Mouse (Mus musculus) G1E (cell line): Measurements from ENCODE around the gene Eya4.

Experiments used
- CTCF ChIP-seq: IDR thresholded peaks from 2 replicates; pipeline ENCODE4 v1.5.1; 2012; ENCODE audit warnings: low read depth, low read length, inconsistent platforms, mixed read lengths
- GATA1 ChIP-seq: IDR thresholded peaks from 2 replicates; pipeline ENCODE4 v1.6.1; 2012; ENCODE audit warnings: borderline replicate concordance, low read length, inconsistent platforms, mixed read lengths
- POLR2AphosphoS5 ChIP-seq: IDR thresholded peaks from 2 replicates; pipeline ENCODE4 v1.6.1; 2012; ENCODE audit warnings: low read depth, low read length, inconsistent platforms; ENCODE audit not compliant: insufficient replicate concordance
- TAL1 ChIP-seq: conservative IDR thresholded peaks from 2 replicates; pipeline ENCODE4 v1.6.1; 2012; ENCODE audit warnings: low read depth, low read length, inconsistent platforms, mixed read lengths

DNA sequence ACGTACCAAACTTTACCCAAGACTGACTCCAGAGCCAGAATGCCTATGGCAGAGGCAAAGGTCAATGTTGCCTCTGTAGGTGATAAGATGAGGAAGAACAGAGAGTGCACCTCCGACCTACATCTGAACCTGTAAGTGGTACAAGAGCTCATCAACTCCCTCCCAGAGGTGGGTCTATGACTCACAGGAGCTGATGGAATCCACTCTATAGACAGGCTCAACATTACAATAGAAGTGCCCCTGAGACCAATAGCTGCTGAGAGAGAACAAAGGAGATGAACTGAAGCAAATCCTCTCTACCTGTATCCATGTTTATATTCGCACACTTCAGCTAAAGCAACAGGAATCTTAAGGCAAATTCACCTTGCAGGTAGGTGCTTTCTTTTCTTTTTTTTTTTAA, 73.2 kb downstream of the Eya4 start:
- TF ChIP-seq CTCF (no peak), GATA1 (no peak), TAL1 (no peak), POLR2AphosphoS5 (no peak)
